20 mouse cellular contexts compared by ENCODE assay signal in the genomic region with DNA sequence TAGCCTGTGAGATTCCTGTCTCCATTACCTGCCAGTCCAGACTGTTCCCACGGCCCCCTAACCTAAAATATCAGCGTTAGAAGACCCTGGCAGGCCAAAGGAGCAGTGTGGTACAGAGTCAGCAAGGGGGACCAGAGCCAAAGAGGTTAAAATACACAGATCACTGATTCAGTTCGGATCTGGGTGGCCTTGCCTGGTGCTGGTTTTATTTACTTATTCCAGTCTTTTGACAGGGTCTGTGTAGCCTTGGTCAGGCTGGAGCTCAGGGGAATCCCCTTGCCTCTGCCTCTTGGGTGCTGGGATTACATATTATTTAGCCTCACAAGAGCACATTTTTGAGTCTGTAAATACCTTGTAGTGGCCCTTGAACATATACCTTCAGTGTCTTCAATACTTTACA. TPM values are rescaled to one million over a fixed set of nuclear protein-coding genes. Genes with fewer than 3 reads are reported as not detected.
DNase-seq lines count a peak whose midpoint lies in the region; ATAC-seq and TF ChIP-seq lines count a peak whose summit lies in the region.
"Had no signal": no experiment of that assay in that cellular context is flagged by ENCODE, and none has a peak within 500 bp of the region (broad histone marks: within the 10 kb centered on the region; RNA-seq: fewer than 3 reads in every experiment).

No protein-coding gene starts in this region.

- 0 out of 2 replicates have a peak, but pooled peaks cover 3% of the 10 kb centered on the region for H3K36me3 ChIP-seq in heart, embryonic 14.5 days (ENCODE audit: control insufficient read depth, insufficient read depth, low read length)
- H3K36me3 ChIP-seq in liver, adult 2 months (ENCODE audit: control insufficient read depth, insufficient read depth, low read length): no peaks in the 10 kb centered on the region
- no peaks in the 10 kb centered on the region for H3K36me3 ChIP-seq in stomach, embryonic 16.5 days (ENCODE audit: control insufficient read depth, insufficient read depth, low read length)
- no peaks in the 10 kb centered on the region for H3K36me3 ChIP-seq in midbrain, embryonic 11.5 days (ENCODE audit: control insufficient read depth, insufficient read depth, low read length)
- H3K36me3 ChIP-seq: hindbrain, embryonic 10.5 days; kidney, embryonic 15.5 days; lung, embryonic 15.5 days; midbrain, embryonic 13.5 days had no signal

- no peak for TF ChIP-seq POLR2A in liver, adult 2 months (IDR thresholded peaks at IDR 0.05; ENCODE audit: extremely low read depth, insufficient read depth, low read length)

- no peaks in the 10 kb centered on the region for H3K9me3 ChIP-seq in heart, embryonic 14.5 days (ENCODE audit: control insufficient read depth, low read length)
- H3K9me3 ChIP-seq in stomach, embryonic 16.5 days (replicated peaks; ENCODE audit: control insufficient read depth, low read length): no peaks in the 10 kb centered on the region
- H3K9me3 ChIP-seq in midbrain, embryonic 11.5 days (ENCODE audit: control insufficient read depth, low read length): no peaks in the 10 kb centered on the region
- H3K9me3 ChIP-seq: hindbrain, embryonic 10.5 days; kidney, embryonic 15.5 days; lung, embryonic 15.5 days; midbrain, embryonic 13.5 days had no signal

- no peak for TF ChIP-seq CTCF in liver, adult 2 months (IDR thresholded peaks at IDR 0.05; ENCODE audit: low read depth, low read length)

- H3K79me2 ChIP-seq in liver, adult 2 months (ENCODE audit: control insufficient read depth, insufficient read depth, low read length): peaks cover 7% of the 10 kb centered on the region; the same call in 1 of the 2 replicates

- no peak for ATAC-seq in heart, embryonic 14.5 days (ENCODE audit: insufficient number of reproducible peaks, insufficient read depth, low FRiP score, low read depth)
- ATAC-seq in stomach, embryonic 16.5 days (ENCODE audit: insufficient read depth, low FRiP score): no peak
- no peak for ATAC-seq in midbrain, embryonic 11.5 days (ENCODE audit: low FRiP score)
- ATAC-seq: forebrain, postnatal 0 days; midbrain, embryonic 13.5 days had no signal

- intact Hi-C loops in heart, postnatal 36 days (cut with DNase I): no loop called here

- H3K4me2 ChIP-seq in heart, embryonic 14.5 days (ENCODE audit: low read length): no peak overlapping the region
- no peak overlapping the region for H3K4me2 ChIP-seq in stomach, embryonic 16.5 days (ENCODE audit: low read depth, low read length)
- no peak overlapping the region for H3K4me2 ChIP-seq in midbrain, embryonic 11.5 days
- H3K4me2 ChIP-seq: kidney, embryonic 15.5 days; lung, embryonic 15.5 days; midbrain, embryonic 13.5 days had no signal

- WGBS in heart, embryonic 14.5 days: 39% methylated on average over 3 of the region's 3 CpGs
- 28% methylated on average over 3 of the region's 3 CpGs for WGBS in liver, adult 2 months
- WGBS in stomach, embryonic 16.5 days: 27% methylated on average over 3 of the region's 3 CpGs
- 76% methylated on average over 3 of the region's 3 CpGs for WGBS in midbrain, embryonic 11.5 days

- peak; percentile 59 for DNase-seq in adrenal gland, postnatal 14 days
- DNase-seq in adrenal gland, adult 18-20 months (ENCODE audit: low spot score in 2 of 2): no peak
- no peak for DNase-seq in heart, postnatal 36 days
- peak; percentile 33 for DNase-seq in liver, adult 2 months (ENCODE audit: extremely low read depth, low read depth, low spot score)
- no peak for DNase-seq in liver
- no peak for DNase-seq in midbrain, embryonic 11.5 days (ENCODE audit: low spot score, missing footprints)
- DNase-seq: adrenal gland, adult 8-10 months; cerebellum, adult 11-12 months; forebrain, postnatal 0 days; layer of hippocampus, postnatal 36 days; left cerebral cortex, postnatal 4 days; retina, postnatal 1 day; thymus, adult 2 months had no signal

- peak overlapping the region; percentile 28 to 41; a peak in 3 of 4 replicates for H3K27ac ChIP-seq in heart, embryonic 14.5 days (replicated peaks in 1 of 2; ENCODE audit: control insufficient read depth in 1 of 2, insufficient read depth in 1 of 2, low read depth in 2 of 2, low read length in 2 of 2)
- H3K27ac ChIP-seq in liver, adult 2 months (replicated peaks; ENCODE audit: insufficient read depth, low read depth, low read length): no peak overlapping the region
- peak overlapping the region; percentile 26; the same call in 1 of the 2 replicates for H3K27ac ChIP-seq in stomach, embryonic 16.5 days (ENCODE audit: low read length)
- no peak overlapping the region for H3K27ac ChIP-seq in midbrain, embryonic 11.5 days (ENCODE audit: low read depth, low read length)
- H3K27ac ChIP-seq: kidney, embryonic 15.5 days; lung, embryonic 15.5 days; midbrain, embryonic 13.5 days had no signal

- H3K27me3 ChIP-seq in heart, embryonic 14.5 days (ENCODE audit: control insufficient read depth, insufficient read depth, low read length): no peaks in the 10 kb centered on the region
- H3K27me3 ChIP-seq in liver, adult 2 months (ENCODE audit: control insufficient read depth, insufficient read depth, low read length): no peaks in the 10 kb centered on the region
- H3K27me3 ChIP-seq in stomach, embryonic 16.5 days (ENCODE audit: control insufficient read depth, insufficient read depth, low read length): no peaks in the 10 kb centered on the region
- H3K27me3 ChIP-seq in midbrain, embryonic 11.5 days (ENCODE audit: control insufficient read depth, insufficient read depth, low read length): peaks cover 2% of the 10 kb centered on the region; the same call in 1 of the 2 replicates
- H3K27me3 ChIP-seq: kidney, embryonic 15.5 days; lung, embryonic 15.5 days had no signal

- 0 out of 2 replicates have a peak overlapping the region, but pooled peaks have one; percentile 1 for H3K9ac ChIP-seq in heart, embryonic 14.5 days (ENCODE audit: low read length)
- H3K9ac ChIP-seq in liver, adult 2 months (ENCODE audit: low read depth, low read length): no peak overlapping the region
- H3K9ac ChIP-seq in stomach, embryonic 16.5 days (ENCODE audit: low read length): no peak overlapping the region
- no peak overlapping the region for H3K9ac ChIP-seq in midbrain, embryonic 11.5 days (ENCODE audit: low read length)
- H3K9ac ChIP-seq: forebrain, postnatal 0 days; kidney, embryonic 15.5 days; lung, embryonic 15.5 days; midbrain, embryonic 13.5 days had no signal

- H3K4me3 ChIP-seq in heart, embryonic 14.5 days (ENCODE audit: control insufficient read depth in 1 of 2, insufficient read depth in 1 of 2, low read depth in 1 of 2, low read length in 2 of 2): no peak overlapping the region
- H3K4me3 ChIP-seq in liver, adult 2 months (ENCODE audit: insufficient read depth, low read depth, low read length): no peak overlapping the region
- H3K4me3 ChIP-seq in stomach, embryonic 16.5 days (replicated peaks; ENCODE audit: low read length): no peak overlapping the region
- no peak overlapping the region for H3K4me3 ChIP-seq in midbrain, embryonic 11.5 days (ENCODE audit: low read depth, low read length)
- H3K4me3 ChIP-seq: hindbrain, embryonic 10.5 days; kidney, embryonic 15.5 days; lung, embryonic 15.5 days; midbrain, embryonic 13.5 days; myocyte had no signal

- peaks cover 40 to 62% of the 10 kb centered on the region in 2 experiments for H3K4me1 ChIP-seq in heart, embryonic 14.5 days (ENCODE audit: control insufficient read depth in 2 of 2, insufficient read depth in 2 of 2, low read length in 2 of 2)
- H3K4me1 ChIP-seq in liver, adult 2 months (ENCODE audit: control insufficient read depth, insufficient read depth, low read length): peaks cover 7% of the 10 kb centered on the region
- peaks cover 31% of the 10 kb centered on the region for H3K4me1 ChIP-seq in stomach, embryonic 16.5 days (ENCODE audit: control insufficient read depth, insufficient read depth, low read length)
- peaks cover 7% of the 10 kb centered on the region for H3K4me1 ChIP-seq in midbrain, embryonic 11.5 days (ENCODE audit: control insufficient read depth, insufficient read depth, low read length)

RNA-seq across cellular contexts. Expression of gene Arhgap23, which starts 9.5 kb away (rescaled TPM):
- 31.4 and 32.8 TPM in 2 replicates for total RNA-seq in adrenal gland, postnatal 14 days (2021)
- 10 to 100 TPM; 22.1 to 25.4 TPM for total RNA-seq in adrenal gland, adult 18-20 months (2021)
- 7.1 and 8.4 TPM in 2 replicates for polyA plus RNA-seq in heart, embryonic 14.5 days (2014; fragmentation: Nextera tagmentation; extraction: Ambion mirVana)
- 10 to 100 TPM; 16.0 to 18.0 TPM for total RNA-seq in heart, postnatal 36 days (2021)
- 2.8 and 4.5 TPM in 2 replicates for total RNA-seq in liver, adult 2 months (2014; rRNA removed)
- polyA plus RNA-seq in liver, adult 2 months (2012; rRNA removed): 11.3 and 13.6 TPM in 2 replicates
- polyA plus RNA-seq in stomach, embryonic 16.5 days (2015; fragmentation: Nextera tagmentation; extraction: Ambion mirVana): 4.4 and 4.8 TPM in 2 replicates
- polyA plus RNA-seq in midbrain, embryonic 11.5 days (2014; fragmentation: Nextera tagmentation; extraction: Ambion mirVana): 2.5 and 2.8 TPM in 2 replicates

Comparison
In these comparisons a context has a peak if more than half of its experiments do, and no peak if none do; other contexts are left out.
1. DNase-seq: peak in adrenal gland, postnatal 14 days (single experiment) and liver, adult 2 months (single experiment); none in adrenal gland, adult 18-20 months (0 of 2), heart, postnatal 36 days (0 of 2), liver (single experiment) and midbrain, embryonic 11.5 days (single experiment).
2. H3K27ac ChIP-seq: peak in heart, embryonic 14.5 days (2 of 2) and stomach, embryonic 16.5 days (single experiment); none in liver, adult 2 months (single experiment) and midbrain, embryonic 11.5 days (single experiment).